Mouse (Mus musculus): ENCODE results near the gene Kxd1.

- TF ChIP-seq POLR2A (IDR thresholded peaks at IDR 0.05; ENCODE audit: borderline replicate concordance, control insufficient read depth, low read depth, low read length) (no peak), CTCF (IDR thresholded peaks at IDR 0.05; ENCODE audit: control insufficient read depth, insufficient read depth, low read length) (peak; percentile 88)
These were observed 22.9 kb downstream of the Kxd1 start for GRCm38 (mm10) chr8:70504851-70505250.
